Mouse (Mus musculus) MEL (cell line): Measurements from ENCODE around the gene Spint2. TPM values are rescaled to one million over a fixed set of nuclear protein-coding genes. Genes with fewer than 3 reads are reported as not detected.

Source experiments
- DNase-seq: peaks from one replicate; pipeline ENCODE4 v3.0.0; 2011; ENCODE audit warnings: low read depth, low spot score
- H3K27ac ChIP-seq: 2 replicates; pipeline ENCODE4 v1.5.1; 2012; ENCODE audit warnings: low read depth, mild to moderate bottlenecking, control low read depth, low read length, moderate library complexity; ENCODE audit not compliant: control insufficient read depth
- H3K27me3 ChIP-seq, 2 experiments: fragments of 150-350 bp in 1 of 2; sonication (generic) in 1 of 2; 2 replicates each; pipeline ENCODE4 v1.6.1; 2012; ENCODE audit warnings: low read length in 2 of 2, mild to moderate bottlenecking in 2 of 2, improper control_type of control experiment in 1 of 2, moderate library complexity in 1 of 2; ENCODE audit not compliant: insufficient read depth in 2 of 2, control insufficient read depth in 1 of 2
- H3K36me3 ChIP-seq, 2 experiments: 2 replicates each; pipeline ENCODE4 v1.6.1; 2012 to 2014; ENCODE audit warnings: low read length in 2 of 2, improper control_type of control experiment in 1 of 2, inconsistent platforms in 1 of 2, mild to moderate bottlenecking in 1 of 2; ENCODE audit not compliant: insufficient read depth in 2 of 2, control insufficient read depth in 1 of 2
- H3K4me1 ChIP-seq, 2 experiments: fragments of 150-350 bp in 1 of 2; sonication (generic) in 1 of 2; 2 replicates each; pipeline ENCODE4 v1.6.1; 2012; ENCODE audit warnings: low read length in 2 of 2, improper control_type of control experiment in 1 of 2, mild to moderate bottlenecking in 1 of 2; ENCODE audit not compliant: insufficient read depth in 2 of 2, control insufficient read depth in 1 of 2
- H3K4me3 ChIP-seq, 2 experiments: fragments of 150-350 bp in 1 of 2; sonication (generic) in 1 of 2; 2 replicates each; pipeline ENCODE4 v1.5.1; 2012; ENCODE audit warnings: low read depth in 2 of 2, low read length in 2 of 2, mild to moderate bottlenecking in 2 of 2, moderate library complexity in 2 of 2, control low read depth in 1 of 2, improper control_type of control experiment in 1 of 2; ENCODE audit not compliant: control insufficient read depth in 1 of 2, insufficient read depth in 1 of 2
- H3K79me2 ChIP-seq: 2 replicates; pipeline ENCODE4 v1.6.1; 2012; ENCODE audit warnings: mild to moderate bottlenecking, low read length, moderate library complexity; ENCODE audit not compliant: control insufficient read depth, poor library complexity, insufficient read depth
- H3K9ac ChIP-seq: 2 replicates; pipeline ENCODE4 v1.6.1; 2012; ENCODE audit warnings: low read depth, mild to moderate bottlenecking, control low read depth, low read length, moderate library complexity; ENCODE audit not compliant: control insufficient read depth, poor library complexity, severe bottlenecking
- H3K9me3 ChIP-seq: fragments of 150-350 bp; sonication (generic); replicated peaks from 2 replicates; pipeline ENCODE4 v1.6.1; 2012; ENCODE audit warnings: mild to moderate bottlenecking, low read length, improper control_type of control experiment, moderate library complexity; ENCODE audit not compliant: insufficient read depth
- CHD2 ChIP-seq: IDR thresholded peaks from 2 replicates; pipeline ENCODE4 v1.6.1; 2011; ENCODE audit warnings: low read length, improper control_type of control experiment
- CTCF ChIP-seq, 3 experiments: IDR thresholded peaks in 2 of 3; conservative IDR thresholded peaks in 1 of 3; 2 replicates each; pipeline ENCODE4 v1.5.1; 2011 to 2012; ENCODE audit warnings: low read length in 3 of 3, low read depth in 2 of 3, mild to moderate bottlenecking in 2 of 3, improper control_type of control experiment in 1 of 3, inconsistent platforms in 1 of 3, mixed read lengths in 1 of 3, moderate library complexity in 1 of 3; ENCODE audit not compliant: control insufficient read depth in 1 of 3, insufficient read depth in 1 of 3, poor library complexity in 1 of 3, severe bottlenecking in 1 of 3
- ELF1 ChIP-seq: IDR thresholded peaks from 2 replicates; pipeline ENCODE4 v1.6.1; 2014; ENCODE audit warnings: low read depth, mild to moderate bottlenecking, inconsistent platforms, low read length, improper control_type of control experiment, moderate library complexity
- EP300 ChIP-seq, 2 experiments: IDR thresholded peaks; 2 replicates each; pipeline ENCODE4 v1.6.1; 2011; ENCODE audit warnings: improper control_type of control experiment in 2 of 2, low read length in 2 of 2, low read depth in 1 of 2, mild to moderate bottlenecking in 1 of 2
- ETS1 ChIP-seq: IDR thresholded peaks from 2 replicates; pipeline ENCODE4 v1.6.1; 2012; ENCODE audit warnings: low read depth, mild to moderate bottlenecking, inconsistent platforms, low read length, improper control_type of control experiment, moderate library complexity
- GATA1 ChIP-seq: IDR thresholded peaks from 2 replicates; pipeline ENCODE4 v1.6.1; 2011; ENCODE audit warnings: low read depth, low read length, improper control_type of control experiment
- JUND ChIP-seq: IDR thresholded peaks from 2 replicates; pipeline ENCODE4 v1.6.1; 2011; ENCODE audit warnings: low read depth, mild to moderate bottlenecking, improper control_type of control experiment, low read length
- KAT2A ChIP-seq: conservative IDR thresholded peaks from 2 replicates; pipeline ENCODE4 v1.6.1; 2012; ENCODE audit warnings: low read depth, low read length, improper control_type of control experiment, inconsistent platforms
- MAFK ChIP-seq: IDR thresholded peaks from 2 replicates; pipeline ENCODE4 v1.6.1; 2011; ENCODE audit warnings: low read depth, mild to moderate bottlenecking, low read length, improper control_type of control experiment, borderline replicate concordance
- MAX ChIP-seq: IDR thresholded peaks from 2 replicates; pipeline ENCODE4 v1.6.1; 2011; ENCODE audit warnings: low read length, improper control_type of control experiment
- MXI1 ChIP-seq: IDR thresholded peaks from 2 replicates; pipeline ENCODE4 v1.6.1; 2011; ENCODE audit warnings: mild to moderate bottlenecking, low read depth, low read length, improper control_type of control experiment
- MYC ChIP-seq: IDR thresholded peaks from 2 replicates; pipeline ENCODE4 v1.6.1; 2011; ENCODE audit warnings: low read depth, mild to moderate bottlenecking, low read length, improper control_type of control experiment, moderate library complexity
- NRF1 ChIP-seq: IDR thresholded peaks from 2 replicates; pipeline ENCODE4 v1.6.1; 2014; ENCODE audit warnings: low read depth, mild to moderate bottlenecking, inconsistent platforms, low read length, improper control_type of control experiment, moderate library complexity; ENCODE audit not compliant: poor library complexity, insufficient read depth, severe bottlenecking
- POLR2A ChIP-seq, 2 experiments: IDR thresholded peaks; 2 replicates each; pipeline ENCODE4 v1.6.1; 2011 to 2012; ENCODE audit warnings: low read length in 2 of 2, mild to moderate bottlenecking in 2 of 2, control low read depth in 1 of 2, improper control_type of control experiment in 1 of 2, low read depth in 1 of 2, moderate library complexity in 1 of 2; ENCODE audit not compliant: control insufficient read depth in 1 of 2, insufficient read depth in 1 of 2, poor library complexity in 1 of 2
- POLR2AphosphoS2 ChIP-seq: IDR thresholded peaks from 2 replicates; pipeline ENCODE4 v1.6.1; 2011; ENCODE audit warnings: low read length, improper control_type of control experiment
- RAD21 ChIP-seq: IDR thresholded peaks from 2 replicates; pipeline ENCODE4 v1.6.1; 2011; ENCODE audit warnings: mild to moderate bottlenecking, low read depth, low read length, improper control_type of control experiment
- RCOR1 ChIP-seq: IDR thresholded peaks from 2 replicates; pipeline ENCODE4 v1.6.1; 2012; ENCODE audit warnings: low read depth, mild to moderate bottlenecking, inconsistent platforms, low read length, improper control_type of control experiment
- SIN3A ChIP-seq: IDR thresholded peaks from 2 replicates; pipeline ENCODE4 v1.6.1; 2012; ENCODE audit warnings: low read length, improper control_type of control experiment, inconsistent platforms
- TAL1 ChIP-seq: IDR thresholded peaks from 2 replicates; pipeline ENCODE4 v1.6.1; 2012; ENCODE audit warnings: mild to moderate bottlenecking, inconsistent platforms, low read length, moderate library complexity, mixed read lengths
- TBP ChIP-seq: IDR thresholded peaks from 2 replicates; pipeline ENCODE4 v1.8.0; 2011; ENCODE audit warnings: low read depth, low read length, improper control_type of control experiment
- TCF12 ChIP-seq: IDR thresholded peaks from 2 replicates; pipeline ENCODE4 v1.6.1; 2014; ENCODE audit warnings: low read depth, mild to moderate bottlenecking, inconsistent platforms, low read length, improper control_type of control experiment, moderate library complexity
- USF1 ChIP-seq: IDR thresholded peaks from 2 replicates; pipeline ENCODE4 v1.6.1; 2014; ENCODE audit warnings: low read depth, mild to moderate bottlenecking, inconsistent platforms, low read length, improper control_type of control experiment, moderate library complexity
- USF2 ChIP-seq, 2 experiments: IDR thresholded peaks; 2 replicates each; pipeline ENCODE4 v1.6.1; 2011 to 2012; ENCODE audit warnings: improper control_type of control experiment in 2 of 2, low read length in 2 of 2, borderline replicate concordance in 1 of 2, inconsistent platforms in 1 of 2, low read depth in 1 of 2, mild to moderate bottlenecking in 1 of 2; ENCODE audit not compliant: insufficient read depth in 1 of 2
- ZC3H11A ChIP-seq: IDR thresholded peaks from 2 replicates; pipeline ENCODE4 v1.6.1; 2012; ENCODE audit warnings: low read depth, mild to moderate bottlenecking, inconsistent platforms, low read length, improper control_type of control experiment
- ZMIZ1 ChIP-seq: IDR thresholded peaks from 2 replicates; pipeline ENCODE4 v1.6.1; 2012; ENCODE audit warnings: low read depth, mild to moderate bottlenecking, inconsistent platforms, low read length, improper control_type of control experiment, moderate library complexity
- ZNF384 ChIP-seq: IDR thresholded peaks from 2 replicates; pipeline ENCODE4 v1.6.1; 2012; ENCODE audit warnings: low read depth, mild to moderate bottlenecking, inconsistent platforms, low read length, improper control_type of control experiment
- polyA plus RNA-seq, 2 experiments: library from polyadenylated mRNA; stranded (reverse) in 1 of 2; unstranded in 1 of 2; fragments of >175 nt in 1 of 2; fragments of >200 nt in 1 of 2; gene quantifications; 2 replicates each; pipeline versions ENCODE4 v1.2.1 to v1.2.4; 2012; ENCODE audit warnings: low replicate concordance in 2 of 2, low read depth in 1 of 2; ENCODE audit not compliant: insufficient read length in 2 of 2, insufficient read depth in 1 of 2, missing spikeins in 1 of 2
- total RNA-seq: library from RNA; depleted of rRNA; stranded (reverse); fragments of 300-350 nt; gene quantifications from 2 replicates; pipeline ENCODE4 v1.2.3, GENCODE M21; 2012

Gene Spint2
- total and polyA plus RNA-seq, 3 experiments = 78.1 to 131 TPM; not detected in 1

GRCm38 (mm10) chr7:29276715-29277114 lies 5.0 kb downstream of the Spint2 start:
- DNase-seq = no peak
- TF ChIP-seq GATA1 (no peak), USF2 (IDR thresholded peaks at IDR 0.05; ENCODE audit: borderline replicate concordance in 1 of 2, insufficient read depth in 1 of 2, low read depth in 1 of 2, low read length in 2 of 2) (no peak), MYC (no peak), ETS1 (no peak), MAX (no peak), RAD21 (no peak), CHD2 (no peak), CTCF (IDR thresholded peaks at IDR 0.05 in 2 of 3, conservative IDR thresholded peaks at IDR 0.05 in 1 of 3; ENCODE audit: control insufficient read depth in 1 of 3, insufficient read depth in 1 of 3, low read depth in 2 of 3, low read length in 3 of 3, poor library complexity in 1 of 3, severe bottlenecking in 1 of 3) (no peak), TAL1 (no peak), MAFK (no peak), NRF1 (no peak), TBP (no peak), POLR2AphosphoS2 (no peak), KAT2A (no peak), POLR2A (IDR thresholded peaks at IDR 0.05; ENCODE audit: control insufficient read depth in 1 of 2, insufficient read depth in 1 of 2, low read depth in 1 of 2, low read length in 2 of 2, poor library complexity in 1 of 2) (no peak), ZMIZ1 (no peak), ZC3H11A (no peak), JUND (no peak)

GRCm38 (mm10) chr7:29271687-29272465 lies 9.8 kb downstream of the Spint2 start:
- H3K79me2 ChIP-seq = peaks cover 2% of the 10 kb centered on the region; the same call in 1 of the 2 replicates
- no peak overlapping the region for H3K27ac ChIP-seq
- no peak for DNase-seq
- H3K9ac ChIP-seq = no peak overlapping the region
- H3K9me3 ChIP-seq = no peaks in the 10 kb centered on the region
- TF ChIP-seq ZMIZ1 (no peak), EP300 (IDR thresholded peaks at IDR 0.05; ENCODE audit: low read depth in 1 of 2, low read length in 2 of 2) (no peak), RCOR1 (peak; percentile 75; the same call in 1 of the 2 replicates), MAX (no peak), POLR2AphosphoS2 (no peak), USF1 (no peak), ZNF384 (no peak), MXI1 (no peak), ELF1 (no peak), TCF12 (0 out of 2 replicates have a peak, but pooled peaks have one; percentile 25), SIN3A (no peak)
- no peaks in the 10 kb centered on the region for H3K4me1 ChIP-seq
- no peaks in the 10 kb centered on the region for H3K27me3 ChIP-seq
- no peak overlapping the region for H3K4me3 ChIP-seq
- H3K36me3 ChIP-seq = peaks cover 0 to 2% of the 10 kb centered on the region in 2 experiments; a peak in 1 of 4 replicates

More at GRCm38 (mm10) chr7:29276715-29277114, 5.0 kb downstream of the Spint2 start:
- Histone ChIP-seq H3K9me3 (no peaks in the 10 kb centered on the region), H3K36me3 (peaks cover 0 to 5% of the 10 kb centered on the region in 2 experiments; a peak in 2 of 4 replicates), H3K4me3 (no peak overlapping the region), H3K9ac (no peak overlapping the region), H3K27ac (no peak overlapping the region), H3K27me3 (no peaks in the 10 kb centered on the region), H3K79me2 (peaks cover 10% of the 10 kb centered on the region), H3K4me1 (peaks cover 8 to 11% of the 10 kb centered on the region in 2 experiments; a peak in 3 of 4 replicates)
